Mouse (Mus musculus): Measurements from ENCODE around the gene Trappc3. TPM values are rescaled to one million over a fixed set of nuclear protein-coding genes. Genes with fewer than 3 reads are reported as not detected.

Gene Trappc3
- polyA plus RNA-seq, 1 experiment from 2014 or later = 32.9 TPM

- H3K9ac ChIP-seq (replicated peaks; ENCODE audit: low read depth, low read length) = no peak overlapping the region
- H3K4me2 ChIP-seq (ENCODE audit: low read depth, low read length) = no peak overlapping the region
- H3K4me3 ChIP-seq (ENCODE audit: low read depth, low read length) = no peak overlapping the region
- H3K27me3 ChIP-seq (ENCODE audit: control insufficient read depth, insufficient read depth, low read length) = no peaks in the 10 kb centered on the region
- no peak for ATAC-seq (ENCODE audit: low read depth)
- 93% methylated on average over 29 of the region's 29 CpGs for WGBS
- H3K27ac ChIP-seq (ENCODE audit: low read depth, low read length) = no peak overlapping the region
- H3K4me1 ChIP-seq (ENCODE audit: control insufficient read depth, insufficient read depth, low read length) = no peaks in the 10 kb centered on the region
- peaks cover 77% of the 10 kb centered on the region for H3K36me3 ChIP-seq (ENCODE audit: control insufficient read depth, insufficient read depth, low read length)
- no peaks in the 10 kb centered on the region for H3K9me3 ChIP-seq (ENCODE audit: control insufficient read depth, low read length)
Observed at GRCm38 (mm10) chr4:126233676-126234308, 28.3 kb upstream of the Trappc3 start.

- no peaks in the 10 kb centered on the region for H3K4me1 ChIP-seq (ENCODE audit: control insufficient read depth, insufficient read depth, low read length)
- H3K9ac ChIP-seq (replicated peaks; ENCODE audit: low read depth, low read length) = no peak overlapping the region
- H3K4me2 ChIP-seq (ENCODE audit: low read depth, low read length) = no peak overlapping the region
- H3K4me3 ChIP-seq (ENCODE audit: low read depth, low read length) = no peak overlapping the region
- H3K27me3 ChIP-seq (ENCODE audit: control insufficient read depth, insufficient read depth, low read length) = no peaks in the 10 kb centered on the region
- 89% methylated on average over 18 of the region's 18 CpGs for WGBS
- no peaks in the 10 kb centered on the region for H3K9me3 ChIP-seq (ENCODE audit: control insufficient read depth, low read length)
- no peak overlapping the region for H3K27ac ChIP-seq (ENCODE audit: low read depth, low read length)
- peaks cover 83% of the 10 kb centered on the region for H3K36me3 ChIP-seq (ENCODE audit: control insufficient read depth, insufficient read depth, low read length)
- ATAC-seq (ENCODE audit: low read depth) = no peak
Observed at GRCm38 (mm10) chr4:126234496-126235175, 27.5 kb upstream of the Trappc3 start.

- H3K36me3 ChIP-seq (ENCODE audit: control insufficient read depth, insufficient read depth, low read length) = peaks cover 85% of the 10 kb centered on the region
- WGBS = 94% methylated on average over 10 of the region's 10 CpGs
- H3K9me3 ChIP-seq (ENCODE audit: control insufficient read depth, low read length) = no peaks in the 10 kb centered on the region
- no peak overlapping the region for H3K9ac ChIP-seq (replicated peaks; ENCODE audit: low read depth, low read length)
- no peak for ATAC-seq (ENCODE audit: low read depth)
- no peaks in the 10 kb centered on the region for H3K27me3 ChIP-seq (ENCODE audit: control insufficient read depth, insufficient read depth, low read length)
- no peak overlapping the region for H3K4me3 ChIP-seq (ENCODE audit: low read depth, low read length)
- no peaks in the 10 kb centered on the region for H3K4me1 ChIP-seq (ENCODE audit: control insufficient read depth, insufficient read depth, low read length)
- H3K27ac ChIP-seq (ENCODE audit: low read depth, low read length) = no peak overlapping the region
- H3K4me2 ChIP-seq (ENCODE audit: low read depth, low read length) = no peak overlapping the region
Observed at GRCm38 (mm10) chr4:126235191-126235590, 26.9 kb upstream of the Trappc3 start.

GRCm38 (mm10) chr4:126236467-126237280 is 25.5 kb upstream of the Trappc3 start:
- no peaks in the 10 kb centered on the region for H3K4me1 ChIP-seq (ENCODE audit: control insufficient read depth, insufficient read depth, low read length)
- 42% methylated on average over 48 of the region's 63 CpGs for WGBS
- no peaks in the 10 kb centered on the region for H3K27me3 ChIP-seq (ENCODE audit: control insufficient read depth, insufficient read depth, low read length)
- H3K9me3 ChIP-seq (ENCODE audit: control insufficient read depth, low read length) = no peaks in the 10 kb centered on the region
- no peak overlapping the region for H3K9ac ChIP-seq (replicated peaks; ENCODE audit: low read depth, low read length)
- no peak overlapping the region for H3K4me2 ChIP-seq (ENCODE audit: low read depth, low read length)
- no peak overlapping the region for H3K27ac ChIP-seq (ENCODE audit: low read depth, low read length)
- peaks cover 86% of the 10 kb centered on the region for H3K36me3 ChIP-seq (ENCODE audit: control insufficient read depth, insufficient read depth, low read length)
- ATAC-seq (ENCODE audit: low read depth) = no peak
- no peak overlapping the region for H3K4me3 ChIP-seq (ENCODE audit: low read depth, low read length)

GRCm38 (mm10) chr4:126237721-126238242 is 24.3 kb upstream of the Trappc3 start:
- H3K4me2 ChIP-seq (ENCODE audit: low read depth, low read length) = no peak overlapping the region
- H3K27ac ChIP-seq (ENCODE audit: low read depth, low read length) = no peak overlapping the region
- no peak overlapping the region for H3K9ac ChIP-seq (replicated peaks; ENCODE audit: low read depth, low read length)
- no peaks in the 10 kb centered on the region for H3K27me3 ChIP-seq (ENCODE audit: control insufficient read depth, insufficient read depth, low read length)
- no peaks in the 10 kb centered on the region for H3K4me1 ChIP-seq (ENCODE audit: control insufficient read depth, insufficient read depth, low read length)
- no peak overlapping the region for H3K4me3 ChIP-seq (ENCODE audit: low read depth, low read length)
- WGBS = 56% methylated on average over 5 of the region's 5 CpGs
- no peak for ATAC-seq (ENCODE audit: low read depth)
- peaks cover 82% of the 10 kb centered on the region for H3K36me3 ChIP-seq (ENCODE audit: control insufficient read depth, insufficient read depth, low read length)
- H3K9me3 ChIP-seq (ENCODE audit: control insufficient read depth, low read length) = no peaks in the 10 kb centered on the region

- H3K27ac ChIP-seq (ENCODE audit: low read depth, low read length) = no peak overlapping the region
- peaks cover 60% of the 10 kb centered on the region for H3K36me3 ChIP-seq (ENCODE audit: control insufficient read depth, insufficient read depth, low read length)
- no peaks in the 10 kb centered on the region for H3K4me1 ChIP-seq (ENCODE audit: control insufficient read depth, insufficient read depth, low read length)
- no peak overlapping the region for H3K4me2 ChIP-seq (ENCODE audit: low read depth, low read length)
- no peak overlapping the region for H3K9ac ChIP-seq (replicated peaks; ENCODE audit: low read depth, low read length)
- WGBS = 90% methylated on average over 13 of the region's 13 CpGs
- H3K4me3 ChIP-seq (ENCODE audit: low read depth, low read length) = no peak overlapping the region
- ATAC-seq (ENCODE audit: low read depth) = no peak
- H3K9me3 ChIP-seq (ENCODE audit: control insufficient read depth, low read length) = no peaks in the 10 kb centered on the region
- no peaks in the 10 kb centered on the region for H3K27me3 ChIP-seq (ENCODE audit: control insufficient read depth, insufficient read depth, low read length)
Observed at GRCm38 (mm10) chr4:126239862-126240475, 22.2 kb upstream of the Trappc3 start.

- Histone ChIP-seq H3K9ac (replicated peaks; ENCODE audit: low read depth, low read length) (no peak overlapping the region), H3K4me2 (ENCODE audit: low read depth, low read length) (no peak overlapping the region), H3K4me1 (ENCODE audit: control insufficient read depth, insufficient read depth, low read length) (no peaks in the 10 kb centered on the region), H3K27ac (ENCODE audit: low read depth, low read length) (no peak overlapping the region), H3K9me3 (ENCODE audit: control insufficient read depth, low read length) (no peaks in the 10 kb centered on the region), H3K36me3 (ENCODE audit: control insufficient read depth, insufficient read depth, low read length) (peaks cover 41% of the 10 kb centered on the region), H3K4me3 (ENCODE audit: low read depth, low read length) (no peak overlapping the region), H3K27me3 (ENCODE audit: control insufficient read depth, insufficient read depth, low read length) (no peaks in the 10 kb centered on the region)
- ATAC-seq (ENCODE audit: low read depth) = no peak
- WGBS = 61% methylated on average over 9 of the region's 9 CpGs
Observed at GRCm38 (mm10) chr4:126241956-126242355, 20.2 kb upstream of the Trappc3 start.

- no peak for ATAC-seq (ENCODE audit: low read depth)
- Histone ChIP-seq H3K27me3 (ENCODE audit: control insufficient read depth, insufficient read depth, low read length) (no peaks in the 10 kb centered on the region), H3K4me2 (ENCODE audit: low read depth, low read length) (no peak overlapping the region), H3K4me1 (ENCODE audit: control insufficient read depth, insufficient read depth, low read length) (no peaks in the 10 kb centered on the region), H3K9ac (replicated peaks; ENCODE audit: low read depth, low read length) (no peak overlapping the region), H3K9me3 (ENCODE audit: control insufficient read depth, low read length) (no peaks in the 10 kb centered on the region), H3K27ac (ENCODE audit: low read depth, low read length) (no peak overlapping the region), H3K36me3 (ENCODE audit: control insufficient read depth, insufficient read depth, low read length) (peaks cover 38% of the 10 kb centered on the region), H3K4me3 (ENCODE audit: low read depth, low read length) (no peak overlapping the region)
- 86% methylated on average over 6 of the region's 6 CpGs for WGBS
Observed at GRCm38 (mm10) chr4:126242510-126242909, 19.6 kb upstream of the Trappc3 start.
